Mouse (Mus musculus): ENCODE measurements at regions not wholly inside any gene's neighbourhood (a gene's known extent, or its start where the extent isn't known, plus 50 kb on each side); places are given as distances from the start of the nearest gene placed in this dataset.

DNA sequence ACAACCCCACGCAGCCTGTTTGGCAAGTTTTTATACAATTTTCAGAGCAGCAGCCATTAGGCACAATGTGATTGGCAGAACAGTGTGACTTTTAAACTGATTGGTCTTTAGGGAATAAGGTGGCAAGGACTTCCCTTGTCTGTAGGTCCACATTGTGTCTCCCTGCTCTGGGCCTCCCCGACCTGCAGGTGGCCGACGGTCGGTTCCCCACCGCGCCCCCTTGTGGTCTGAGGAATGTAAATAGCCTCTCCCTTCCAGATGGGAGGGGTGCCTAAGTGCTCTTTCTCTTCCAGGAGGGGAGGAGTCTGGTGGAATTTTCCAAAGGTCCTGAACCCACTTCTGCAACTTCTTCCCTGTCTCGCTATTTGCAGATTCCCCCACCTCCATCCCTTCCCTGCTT, 52.5 kb upstream of the Prr5 start:
- peak; percentile 23 for DNase-seq (ENCODE audit: low spot score)

DNA sequence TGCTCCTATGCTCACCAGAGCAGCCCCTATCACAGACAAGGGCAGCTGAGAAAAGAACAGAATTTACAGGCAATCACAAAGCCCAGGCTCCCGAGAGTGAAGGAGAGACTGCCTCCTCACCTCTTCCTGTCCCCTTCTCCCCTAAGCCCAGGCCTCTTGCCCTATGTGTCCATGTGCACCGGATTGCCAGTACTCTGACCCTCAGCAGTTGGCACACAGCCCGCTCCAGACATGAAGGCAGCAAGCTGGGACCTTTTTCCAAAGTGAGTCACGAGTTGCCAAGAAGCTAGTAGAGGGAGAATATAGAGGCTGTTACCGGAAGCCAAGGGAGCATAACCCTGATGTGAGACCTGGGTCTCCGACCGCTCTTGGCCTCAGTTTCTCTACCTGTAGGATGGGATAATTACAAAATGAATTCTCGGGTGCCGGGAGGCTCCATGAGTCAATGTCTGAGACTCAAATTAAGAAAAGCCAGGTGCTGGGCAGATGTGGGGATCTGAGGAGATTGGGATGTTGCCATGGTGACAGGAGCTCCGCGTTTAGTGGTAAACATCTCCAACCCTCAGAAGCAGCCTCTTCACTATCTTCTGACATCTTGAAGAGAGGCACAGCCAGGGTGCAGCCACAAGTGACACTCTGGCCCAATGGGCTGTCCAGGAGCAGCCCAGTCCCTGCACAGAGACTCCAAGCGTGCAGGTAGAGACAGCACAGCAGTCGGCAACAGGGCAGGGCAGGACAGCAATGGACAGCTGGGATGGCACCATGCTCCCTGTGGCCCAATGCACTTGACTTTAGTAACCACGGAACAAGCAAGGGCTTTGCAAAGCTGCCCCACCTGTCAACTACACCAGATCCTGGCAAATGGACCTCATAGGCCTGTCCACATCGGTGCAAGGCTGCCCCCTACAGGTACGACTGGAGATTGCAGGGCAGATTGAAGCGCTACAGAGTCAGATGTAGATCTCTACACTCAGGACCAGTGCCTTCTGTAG, 55.6 kb upstream of the Prr5 start:
- peak; percentile 54 for DNase-seq (ENCODE audit: low spot score)

DNA sequence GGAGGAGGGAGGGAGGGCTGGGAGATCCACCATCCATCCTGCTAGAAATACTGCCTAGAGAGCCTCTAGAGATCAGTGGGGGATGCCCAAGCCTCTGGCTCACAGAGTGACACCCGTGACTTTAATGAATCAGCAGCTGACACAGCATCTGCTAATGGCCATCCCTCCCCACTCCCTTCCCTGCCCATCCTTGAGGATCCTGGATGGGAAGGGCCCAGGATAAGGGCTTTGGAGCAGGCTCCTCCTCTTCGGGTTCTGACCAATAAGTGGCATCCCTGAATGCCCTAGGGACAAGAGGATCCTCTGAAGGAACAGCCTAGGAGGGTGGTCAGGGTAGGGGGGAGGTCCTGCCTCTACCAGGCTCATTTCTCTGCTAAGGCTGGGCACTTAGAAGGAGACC, 55.3 kb upstream of the Rtl6 start:
- DNase-seq (ENCODE audit: low spot score): no peak

DNA sequence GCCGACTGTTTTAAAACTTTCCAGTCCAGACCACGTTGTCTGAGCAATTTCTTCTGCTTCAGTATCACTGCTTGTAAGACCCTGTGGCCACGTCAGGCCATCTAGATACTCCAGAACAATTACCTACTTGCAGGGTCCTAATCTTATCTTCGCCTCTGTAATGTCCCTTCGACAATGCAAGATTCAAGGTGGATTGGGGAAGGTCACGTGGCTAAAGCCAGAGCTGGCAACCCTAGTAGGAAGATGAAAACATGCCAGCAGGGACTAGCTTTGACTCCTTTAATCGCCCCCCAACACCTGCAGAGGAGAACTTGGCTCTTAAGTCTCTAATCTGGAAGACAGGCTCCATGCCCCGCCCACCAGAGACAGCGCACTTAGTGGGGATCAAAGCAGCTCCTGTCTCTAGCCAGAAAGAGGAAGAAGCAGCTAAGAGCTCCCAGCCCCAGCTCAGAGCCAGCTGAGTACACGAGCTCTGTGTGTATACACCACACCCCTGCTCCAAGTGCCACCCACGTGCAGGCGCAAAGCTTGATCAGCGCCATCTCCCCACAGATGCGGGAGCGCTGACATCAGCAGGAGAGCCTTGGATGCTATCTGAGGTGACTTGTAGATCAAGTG, 52.3 kb upstream of the Rtl6 start:
- no peak for DNase-seq (ENCODE audit: low spot score)

DNA sequence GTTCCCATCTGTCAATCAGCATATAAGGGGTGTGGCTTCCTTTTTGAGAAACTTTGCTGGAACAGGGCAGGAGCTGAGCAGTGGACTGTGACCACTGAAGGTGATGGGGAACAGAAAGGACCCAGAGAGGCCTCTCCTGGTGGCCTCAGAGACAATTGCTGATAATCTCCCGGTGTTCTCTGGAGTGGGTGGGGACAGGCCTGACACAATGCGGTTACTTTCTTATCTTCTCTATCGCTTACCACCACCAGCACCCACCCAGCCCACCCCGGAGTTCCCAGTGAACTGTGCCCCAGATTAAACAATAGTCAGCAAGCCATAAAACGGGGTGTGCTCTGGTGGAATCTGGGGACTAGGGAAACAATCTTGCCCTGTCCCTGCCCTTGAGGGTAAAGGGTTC, 51.4 kb upstream of the Rtl6 start:
- no peak for DNase-seq (ENCODE audit: low spot score)
